Mouse (Mus musculus): ENCODE results near the gene Cdkn2aipnl. TPM values are rescaled to one million over a fixed set of nuclear protein-coding genes. Genes with fewer than 3 reads are reported as not detected.

The Cdkn2aipnl gene
- polyA plus RNA-seq, 2 experiments = 42.5 to 93.3 TPM

GRCm38 (mm10) chr11:51968896-51969295 lies 1.4 kb downstream of the Cdkn2aipnl start:
- 94% methylated on average over 9 of the region's 9 CpGs for WGBS
- no peaks in the 10 kb centered on the region for H3K27me3 ChIP-seq (ENCODE audit: control insufficient read depth, insufficient read depth, low read length)
- no peak overlapping the region for H3K4me3 ChIP-seq (replicated peaks; ENCODE audit: low read length)
- H3K9ac ChIP-seq (ENCODE audit: low read depth, low read length, severe bottlenecking) = no peak overlapping the region
- peak overlapping the region; percentile 4; the same call in 1 of the 2 replicates for H3K4me2 ChIP-seq (replicated peaks; ENCODE audit: low read depth, low read length, severe bottlenecking)
- peaks cover 7% of the 10 kb centered on the region for H3K4me1 ChIP-seq (ENCODE audit: control insufficient read depth, insufficient read depth, low read length)
- ATAC-seq (ENCODE audit: low FRiP score, low read depth) (no peak), DNase-seq (ENCODE audit: low spot score) (no peak)
- TF ChIP-seq POLR2A (IDR thresholded peaks at IDR 0.05; ENCODE audit: borderline replicate concordance, extremely low read depth, insufficient read depth, insufficient read length) = no peak
- no peak overlapping the region for H3K27ac ChIP-seq (replicated peaks; ENCODE audit: low read depth, low read length)
- H3K36me3 ChIP-seq (ENCODE audit: control insufficient read depth, insufficient read depth, low read length) = peaks cover 46% of the 10 kb centered on the region
- no peaks in the 10 kb centered on the region for H3K9me3 ChIP-seq (ENCODE audit: control insufficient read depth, low read length)

- Histone ChIP-seq H3K4me2 (replicated peaks; ENCODE audit: low read depth, low read length, severe bottlenecking) (no peak overlapping the region), H3K27ac (replicated peaks; ENCODE audit: low read depth, low read length) (no peak overlapping the region), H3K27me3 (ENCODE audit: control insufficient read depth, insufficient read depth, low read length) (no peaks in the 10 kb centered on the region), H3K36me3 (ENCODE audit: control insufficient read depth, insufficient read depth, low read length) (peaks cover 51% of the 10 kb centered on the region), H3K9me3 (ENCODE audit: control insufficient read depth, low read length) (no peaks in the 10 kb centered on the region), H3K9ac (ENCODE audit: low read depth, low read length, severe bottlenecking) (no peak overlapping the region), H3K4me3 (replicated peaks; ENCODE audit: low read length) (no peak overlapping the region), H3K4me1 (ENCODE audit: control insufficient read depth, insufficient read depth, low read length) (peaks cover 7% of the 10 kb centered on the region)
- ATAC-seq (ENCODE audit: low FRiP score, low read depth) (no peak), DNase-seq (ENCODE audit: low spot score) (no peak)
- TF ChIP-seq POLR2A (IDR thresholded peaks at IDR 0.05; ENCODE audit: borderline replicate concordance, extremely low read depth, insufficient read depth, insufficient read length) = no peak
- WGBS = 86% methylated on average over 2 of the region's 2 CpGs
Observed at GRCm38 (mm10) chr11:51969511-51969910, 2.0 kb downstream of the Cdkn2aipnl start.

GRCm38 (mm10) chr11:51971644-51972043 lies 4.2 kb downstream of the Cdkn2aipnl start:
- WGBS = 94% methylated on average over 6 of the region's 6 CpGs
- peaks cover 62% of the 10 kb centered on the region for H3K36me3 ChIP-seq (ENCODE audit: control insufficient read depth, insufficient read depth, low read length)

GRCm38 (mm10) chr11:51999611-52000289 lies 32.3 kb downstream of the Cdkn2aipnl start:
- H3K9ac ChIP-seq (ENCODE audit: low read depth, low read length, severe bottlenecking) = peak overlapping the region; percentile 93
- peaks cover 33% of the 10 kb centered on the region for H3K36me3 ChIP-seq (ENCODE audit: control insufficient read depth, insufficient read depth, low read length)
- no peaks in the 10 kb centered on the region for H3K9me3 ChIP-seq (ENCODE audit: control insufficient read depth, low read length)
- H3K4me2 ChIP-seq (replicated peaks; ENCODE audit: low read depth, low read length, severe bottlenecking) = peak overlapping the region; percentile 59
- H3K27ac ChIP-seq (replicated peaks; ENCODE audit: low read depth, low read length) = peak overlapping the region; percentile 97
- WGBS = 2% methylated on average over 28 of the region's 29 CpGs
- H3K27me3 ChIP-seq (ENCODE audit: control insufficient read depth, insufficient read depth, low read length) = no peaks in the 10 kb centered on the region
- peak; percentile 69 for DNase-seq (ENCODE audit: low spot score)
- 0 out of 2 replicates have a peak, but pooled peaks have one; percentile 27 for TF ChIP-seq POLR2A (IDR thresholded peaks at IDR 0.05; ENCODE audit: borderline replicate concordance, extremely low read depth, insufficient read depth, insufficient read length)
- H3K4me3 ChIP-seq (replicated peaks; ENCODE audit: low read length) = peak overlapping the region; percentile 96
- H3K4me1 ChIP-seq (ENCODE audit: control insufficient read depth, insufficient read depth, low read length) = peaks cover 29% of the 10 kb centered on the region
- ATAC-seq (ENCODE audit: low FRiP score, low read depth) = peak; percentile 14

More at GRCm38 (mm10) chr11:51971644-51972043, 4.2 kb downstream of the Cdkn2aipnl start:
- Histone ChIP-seq H3K4me1 (ENCODE audit: control insufficient read depth, insufficient read depth, low read length) (peaks cover 7% of the 10 kb centered on the region), H3K9ac (ENCODE audit: low read depth, low read length, severe bottlenecking) (no peak overlapping the region), H3K4me2 (replicated peaks; ENCODE audit: low read depth, low read length, severe bottlenecking) (no peak overlapping the region), H3K27ac (replicated peaks; ENCODE audit: low read depth, low read length) (no peak overlapping the region), H3K4me3 (replicated peaks; ENCODE audit: low read length) (no peak overlapping the region), H3K27me3 (ENCODE audit: control insufficient read depth, insufficient read depth, low read length) (no peaks in the 10 kb centered on the region), H3K9me3 (ENCODE audit: control insufficient read depth, low read length) (no peaks in the 10 kb centered on the region)
- DNase-seq (ENCODE audit: low spot score) (no peak), ATAC-seq (ENCODE audit: low FRiP score, low read depth) (no peak)
- TF ChIP-seq POLR2A (IDR thresholded peaks at IDR 0.05; ENCODE audit: borderline replicate concordance, extremely low read depth, insufficient read depth, insufficient read length) = no peak

GRCm38 (mm10) chr11:52000290-52000962 lies 33.0 kb downstream of the Cdkn2aipnl start, which contains the start of gene Ube2b:
Ube2b (minus strand) TSS chr11:52000762.
- peak within 1 kb of the TSS; percentile 96 for H3K4me3 ChIP-seq (replicated peaks; ENCODE audit: low read length)
- H3K27ac ChIP-seq (replicated peaks; ENCODE audit: low read depth, low read length) = peak within 1 kb of the TSS; percentile 97
- H3K27me3 ChIP-seq (ENCODE audit: control insufficient read depth, insufficient read depth, low read length) = no peaks in the 10 kb centered on the region
- peak within 1 kb of the TSS; percentile 93 for H3K9ac ChIP-seq (ENCODE audit: low read depth, low read length, severe bottlenecking)
- 0 out of 2 replicates have a peak, but pooled peaks have one; percentile 41 for TF ChIP-seq POLR2A (IDR thresholded peaks at IDR 0.05; ENCODE audit: borderline replicate concordance, extremely low read depth, insufficient read depth, insufficient read length)
- H3K4me1 ChIP-seq (ENCODE audit: control insufficient read depth, insufficient read depth, low read length) = peaks cover 31% of the 10 kb centered on the region
- ATAC-seq (ENCODE audit: low FRiP score, low read depth) = peak; percentile 85
- peaks cover 26% of the 10 kb centered on the region for H3K36me3 ChIP-seq (ENCODE audit: control insufficient read depth, insufficient read depth, low read length)
- H3K4me2 ChIP-seq (replicated peaks; ENCODE audit: low read depth, low read length, severe bottlenecking) = peak within 1 kb of the TSS; percentile 59
- under 1% methylated on average over 42 of the region's 63 CpGs for WGBS
- DNase-seq (ENCODE audit: low spot score) = peak; percentile 100
- no peaks in the 10 kb centered on the region for H3K9me3 ChIP-seq (ENCODE audit: control insufficient read depth, low read length)
